ENCODE assay signal across 26 mouse cellular contexts in genomic region chr11:119741401-119741800, GRCm38 (mm10).
A peak's percentile ranks its signal among the peaks of the same experiment; 100 is the strongest.
DNase-seq lines count a peak whose midpoint lies in the region; ATAC-seq and TF ChIP-seq lines count a peak whose summit lies in the region.
"Had no signal": no experiment of that assay in that cellular context is flagged by ENCODE, and none has a peak within 500 bp of the region (broad histone marks: within the 10 kb centered on the region; RNA-seq: fewer than 3 reads in every experiment).

No protein-coding gene starts in this region.

- no peak overlapping the region for H3K9ac ChIP-seq in kidney, embryonic 14.5 days (ENCODE audit: low read depth, low read length)
- no peak overlapping the region for H3K9ac ChIP-seq in kidney, embryonic 15.5 days
- no peak overlapping the region for H3K9ac ChIP-seq in liver, adult 2 months (ENCODE audit: low read depth, low read length)
- H3K9ac ChIP-seq: embryonic facial prominence, embryonic 12.5 days; embryonic facial prominence, embryonic 15.5 days; forebrain, postnatal 0 days; heart, embryonic 12.5 days; heart, embryonic 15.5 days; hindbrain, embryonic 13.5 days had no signal

- peak; percentile 34 for DNase-seq in kidney, adult 11 months
- DNase-seq in kidney, adult 8-10 months = peak; percentile 40 to 47
- DNase-seq in liver, adult 2 months (ENCODE audit: extremely low read depth, low read depth, low spot score) = peak; percentile 53
- no peak for DNase-seq in liver
- no peak for DNase-seq in cerebellum, postnatal 14 days
- DNase-seq in lung, postnatal 25 days (ENCODE audit: low spot score) = no peak
- DNase-seq: adrenal gland, adult 8-10 months; adrenal gland, postnatal 25 days; cerebellum, adult 11-12 months; cerebellum, adult 8-10 months; cerebellum, postnatal 25 days; forebrain, postnatal 0 days; gastrocnemius, postnatal 25 days; heart, adult 18-20 months; heart, postnatal 10 days; heart, postnatal 36 days had no signal

- H3K27ac ChIP-seq in kidney, embryonic 14.5 days (ENCODE audit: low read depth, low read length) = no peak overlapping the region
- H3K27ac ChIP-seq in kidney, embryonic 15.5 days = no peak overlapping the region
- no peak overlapping the region for H3K27ac ChIP-seq in liver, adult 2 months (replicated peaks; ENCODE audit: insufficient read depth, low read depth, low read length)
- H3K27ac ChIP-seq: embryonic facial prominence, embryonic 12.5 days; embryonic facial prominence, embryonic 15.5 days; heart, embryonic 15.5 days; hindbrain, embryonic 10.5 days; hindbrain, embryonic 13.5 days had no signal

- 72% methylated on average over 1 of the region's 1 CpGs for WGBS in kidney, embryonic 14.5 days
- 76% methylated on average over 1 of the region's 1 CpGs for WGBS in kidney, embryonic 15.5 days
- 35% methylated on average over 1 of the region's 1 CpGs for WGBS in liver, adult 2 months

- peaks cover 13% of the 10 kb centered on the region for H3K79me2 ChIP-seq in liver, adult 2 months (ENCODE audit: control insufficient read depth, insufficient read depth, low read length)

- no peak overlapping the region for H3K4me3 ChIP-seq in kidney, embryonic 14.5 days (ENCODE audit: low read length)
- no peak overlapping the region for H3K4me3 ChIP-seq in kidney, embryonic 15.5 days (replicated peaks)
- no peak overlapping the region for H3K4me3 ChIP-seq in liver, adult 2 months (ENCODE audit: insufficient read depth, low read depth, low read length)
- H3K4me3 ChIP-seq: embryonic facial prominence, embryonic 12.5 days; embryonic facial prominence, embryonic 15.5 days; heart, embryonic 12.5 days; heart, embryonic 15.5 days; hindbrain, embryonic 10.5 days; hindbrain, embryonic 13.5 days had no signal

- TF ChIP-seq POLR2A in liver, adult 2 months (IDR thresholded peaks at IDR 0.05; ENCODE audit: extremely low read depth, insufficient read depth, low read length) = no peak

- no peaks in the 10 kb centered on the region; the same call in 1 of the 2 replicates for H3K4me1 ChIP-seq in kidney, embryonic 14.5 days (ENCODE audit: control insufficient read depth, insufficient read depth, low read length)
- H3K4me1 ChIP-seq in kidney, embryonic 15.5 days = 0 out of 2 replicates have a peak, but pooled peaks cover 6% of the 10 kb centered on the region
- no peaks in the 10 kb centered on the region for H3K4me1 ChIP-seq in liver, adult 2 months (ENCODE audit: control insufficient read depth, insufficient read depth, low read length)

- no peak for ATAC-seq in kidney, embryonic 14.5 days (ENCODE audit: low FRiP score, low TSS enrichment)
- ATAC-seq in kidney, embryonic 15.5 days (replicated peaks; ENCODE audit: low FRiP score) = no peak
- ATAC-seq: activated CD4-positive, CD25-positive, alpha-beta regulatory T cell, adult 4 months; forebrain, embryonic 14.5 days; forebrain, postnatal 0 days had no signal

- no peaks in the 10 kb centered on the region for H3K9me3 ChIP-seq in kidney, embryonic 14.5 days (ENCODE audit: control insufficient read depth, low read length)
- H3K9me3 ChIP-seq in kidney, embryonic 15.5 days (replicated peaks) = no peaks in the 10 kb centered on the region
- H3K9me3 ChIP-seq: embryonic facial prominence, embryonic 12.5 days; embryonic facial prominence, embryonic 15.5 days; heart, embryonic 12.5 days; heart, embryonic 15.5 days; hindbrain, embryonic 10.5 days; hindbrain, embryonic 13.5 days had no signal

- no peak for TF ChIP-seq CTCF in liver, adult 2 months (IDR thresholded peaks at IDR 0.05; ENCODE audit: low read depth, low read length)

- H3K36me3 ChIP-seq in kidney, embryonic 14.5 days (ENCODE audit: control insufficient read depth, insufficient read depth, low read length) = peaks cover 4% of the 10 kb centered on the region; the same call in 1 of the 2 replicates
- no peaks in the 10 kb centered on the region for H3K36me3 ChIP-seq in kidney, embryonic 15.5 days
- no peaks in the 10 kb centered on the region for H3K36me3 ChIP-seq in liver, adult 2 months (ENCODE audit: control insufficient read depth, insufficient read depth, low read length)
- H3K36me3 ChIP-seq: embryonic facial prominence, embryonic 12.5 days; embryonic facial prominence, embryonic 15.5 days; heart, embryonic 15.5 days; hindbrain, embryonic 10.5 days; hindbrain, embryonic 13.5 days had no signal

- no peak overlapping the region for H3K4me2 ChIP-seq in kidney, embryonic 14.5 days (replicated peaks; ENCODE audit: low read depth, low read length)
- no peak overlapping the region for H3K4me2 ChIP-seq in kidney, embryonic 15.5 days
- H3K4me2 ChIP-seq: embryonic facial prominence, embryonic 12.5 days; embryonic facial prominence, embryonic 15.5 days; heart, embryonic 12.5 days; heart, embryonic 15.5 days; hindbrain, embryonic 13.5 days had no signal

- no peaks in the 10 kb centered on the region for H3K27me3 ChIP-seq in kidney, embryonic 14.5 days (ENCODE audit: control insufficient read depth, insufficient read depth, low read length)
- no peaks in the 10 kb centered on the region for H3K27me3 ChIP-seq in kidney, embryonic 15.5 days
- H3K27me3 ChIP-seq in liver, adult 2 months (ENCODE audit: control insufficient read depth, insufficient read depth, low read length) = no peaks in the 10 kb centered on the region
- H3K27me3 ChIP-seq: embryonic facial prominence, embryonic 12.5 days; embryonic facial prominence, embryonic 15.5 days; heart, embryonic 12.5 days; heart, embryonic 15.5 days; hindbrain, embryonic 13.5 days had no signal

Comparison
In these comparisons a context has a peak if more than half of its experiments do, and no peak if none do; other contexts are left out.
1. DNase-seq: peak in kidney, adult 11 months (single experiment), kidney, adult 8-10 months (2 of 2) and liver, adult 2 months (single experiment); none in liver (single experiment), cerebellum, postnatal 14 days (0 of 2) and lung, postnatal 25 days (single experiment).